Mouse (Mus musculus): ENCODE measurements around the gene Gm21887.
"Not testable (repeated sequence)": the region's sequence is repeated elsewhere in the genome, so short reads cannot be mapped to it uniquely, and the experiment has no call there.

Gm21887 gene

DNA sequence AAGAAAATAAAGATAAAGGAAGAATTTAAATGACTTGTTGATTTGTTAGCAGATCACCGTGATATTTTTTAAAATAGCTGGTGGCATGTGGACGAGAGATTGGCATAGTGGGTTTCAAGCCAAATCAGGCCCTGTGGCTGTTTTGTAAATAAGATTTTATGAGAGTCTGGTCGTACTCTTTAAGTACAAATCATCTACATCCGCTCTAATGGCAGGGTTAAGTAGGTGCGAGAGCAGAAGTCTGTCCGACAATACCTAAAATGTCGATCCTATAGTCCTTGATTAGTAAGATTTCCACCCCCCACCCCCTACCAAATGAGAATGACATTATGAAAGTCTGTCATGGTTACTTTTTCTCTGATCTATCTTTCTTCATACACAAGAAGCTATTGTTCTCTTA is 25.1 kb upstream of the Gm21887 start:
- DNase-seq = peak; percentile 15

DNA sequence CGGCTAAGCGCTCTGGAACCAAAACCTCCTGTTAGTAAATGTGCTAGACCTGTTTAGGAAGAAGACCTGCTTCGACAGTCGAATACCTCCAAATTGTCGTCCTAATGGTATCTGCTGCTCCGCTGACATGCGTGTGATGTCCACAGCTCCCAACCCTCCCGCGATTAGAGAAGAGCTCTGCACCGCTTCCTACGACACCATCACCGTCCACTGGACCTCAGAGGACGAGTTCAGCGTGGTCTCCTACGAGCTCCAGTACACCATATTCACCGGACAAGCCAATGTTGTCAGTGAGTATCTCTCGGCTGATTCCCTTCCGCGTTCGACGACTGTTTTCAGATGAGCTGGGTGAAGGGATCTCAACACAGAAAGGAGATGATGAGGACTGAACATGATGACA is 24.6 kb upstream of the Gm21887 start:
- peak; percentile 39 for DNase-seq

- DNase-seq = peak; percentile 59
These were observed 23.7 kb upstream of the Gm21887 start for GRCm38 (mm10) chrX:169985796-169986195.

DNA sequence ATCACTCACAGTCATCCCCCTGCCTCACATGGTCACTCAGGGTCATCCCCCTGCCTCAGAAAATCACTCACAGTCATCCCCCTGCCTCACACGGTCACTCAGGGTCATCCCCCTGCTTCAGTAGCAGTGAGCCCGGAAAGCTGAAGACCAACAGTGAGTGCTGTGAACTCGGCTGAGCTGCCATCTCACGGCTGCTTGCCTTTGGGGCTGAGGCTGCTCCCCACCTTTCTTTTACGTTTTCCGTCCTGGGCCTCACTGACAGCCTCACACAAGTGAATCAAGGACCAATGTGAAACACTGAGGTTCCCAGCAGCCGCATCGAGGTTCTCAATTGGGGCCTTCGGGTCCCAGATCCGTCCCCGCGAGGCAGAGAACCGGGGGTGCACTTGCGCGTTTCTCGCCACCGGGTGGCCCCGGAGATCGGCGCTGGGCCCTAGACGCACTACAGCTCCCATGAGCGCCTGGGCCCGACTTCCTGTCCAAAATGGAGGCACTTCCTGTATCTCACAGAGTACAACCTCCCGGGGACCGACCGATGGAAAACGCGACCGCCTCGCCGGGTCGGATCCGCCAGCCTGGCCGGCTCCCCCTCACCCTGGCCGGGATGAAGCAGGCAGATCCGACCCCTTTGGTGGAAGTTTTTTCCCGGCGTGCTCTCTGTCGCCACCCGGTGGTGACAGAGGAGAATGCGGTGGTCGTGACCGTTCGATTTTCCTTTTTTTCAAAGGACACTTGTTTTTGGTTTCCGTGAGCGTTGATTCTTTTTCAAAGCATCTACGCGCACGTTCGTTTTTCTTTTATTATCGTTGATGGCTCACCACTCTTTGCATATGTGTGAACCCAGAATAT is 22.7 kb upstream of the Gm21887 start:
- peak; percentile 98 for DNase-seq

GRCm38 (mm10) chrX:169987368-169987837 is 22.1 kb upstream of the Gm21887 start:
- DNase-seq = peak; percentile 73

DNA sequence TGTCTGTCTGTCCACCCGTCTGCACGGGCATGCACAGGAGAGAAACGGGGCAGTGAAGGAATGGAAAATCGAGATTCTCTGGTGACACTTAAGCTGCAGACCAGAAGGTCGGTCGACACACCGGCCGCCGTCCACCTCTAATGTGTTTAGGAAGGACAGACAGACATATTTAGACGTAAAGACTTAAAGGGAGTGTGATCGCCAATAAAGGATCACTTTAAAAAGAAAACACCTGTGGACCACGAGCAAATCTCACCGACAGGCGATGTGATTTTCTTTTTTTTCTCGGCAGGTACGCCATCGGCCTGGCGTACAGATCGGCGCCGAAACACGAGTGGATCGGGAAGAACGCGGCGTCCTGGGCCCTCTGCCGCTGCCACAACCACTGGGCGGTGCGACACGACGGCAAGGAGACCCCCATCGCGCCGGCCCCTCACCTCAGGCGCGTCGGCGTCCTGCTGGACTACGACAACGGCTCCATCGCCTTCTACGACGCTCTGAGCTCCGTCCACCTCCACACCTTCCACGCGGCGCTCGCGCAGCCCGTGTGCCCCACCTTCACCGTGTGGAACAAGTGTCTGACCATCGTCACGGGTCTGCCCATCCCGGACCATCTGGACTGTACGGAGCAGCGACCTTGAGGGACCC is 20.8 kb upstream of the Gm21887 start:
- DNase-seq = peak; percentile 62

GRCm38 (mm10) chrX:169989219-169989595 is 20.3 kb upstream of the Gm21887 start:
- not testable (repeated sequence) for DNase-seq

DNA sequence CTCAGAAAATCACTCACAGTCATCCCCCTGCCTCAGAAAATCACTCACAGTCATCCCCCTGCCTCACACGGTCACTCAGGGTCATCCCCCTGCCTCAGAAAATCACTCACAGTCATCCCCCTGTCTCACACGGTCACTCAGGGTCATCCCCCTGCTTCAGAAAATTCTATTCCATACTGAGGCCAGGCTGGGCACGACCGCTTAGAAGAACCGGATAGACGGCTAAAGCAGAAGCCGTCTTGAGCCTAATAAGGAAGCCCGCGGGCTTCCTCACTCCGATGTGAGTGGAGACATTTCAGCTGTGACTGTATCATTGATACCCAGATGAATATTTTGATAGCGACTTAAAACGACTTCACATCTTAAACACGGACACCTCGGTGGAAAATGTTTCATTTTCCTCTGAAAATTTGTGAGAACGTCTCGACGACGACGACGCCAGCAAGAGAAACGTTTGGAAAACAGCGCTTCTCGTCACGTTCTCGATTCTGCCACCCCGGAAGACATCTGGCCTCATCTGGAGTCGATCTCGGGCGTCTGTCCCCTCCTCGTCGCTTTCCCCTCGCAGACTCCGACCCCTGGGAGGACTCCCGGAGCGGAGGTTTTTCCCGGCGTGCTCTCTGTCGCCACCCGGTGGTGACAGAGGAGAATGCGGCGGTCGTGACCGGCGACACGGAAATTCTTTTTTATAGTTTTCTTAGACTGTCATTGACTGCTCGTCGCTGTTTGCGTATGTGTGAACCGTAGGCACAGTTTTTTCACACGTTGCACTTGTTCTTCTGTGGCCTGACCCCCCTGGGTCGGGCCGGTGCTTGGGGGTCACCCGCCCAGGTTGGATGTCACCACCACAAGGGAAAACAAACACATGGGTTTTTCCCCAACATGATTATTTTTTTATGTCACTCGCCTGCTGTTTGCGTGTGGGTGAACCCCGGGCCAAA is 19.5 kb upstream of the Gm21887 start:
- DNase-seq = peak; percentile 95

DNA sequence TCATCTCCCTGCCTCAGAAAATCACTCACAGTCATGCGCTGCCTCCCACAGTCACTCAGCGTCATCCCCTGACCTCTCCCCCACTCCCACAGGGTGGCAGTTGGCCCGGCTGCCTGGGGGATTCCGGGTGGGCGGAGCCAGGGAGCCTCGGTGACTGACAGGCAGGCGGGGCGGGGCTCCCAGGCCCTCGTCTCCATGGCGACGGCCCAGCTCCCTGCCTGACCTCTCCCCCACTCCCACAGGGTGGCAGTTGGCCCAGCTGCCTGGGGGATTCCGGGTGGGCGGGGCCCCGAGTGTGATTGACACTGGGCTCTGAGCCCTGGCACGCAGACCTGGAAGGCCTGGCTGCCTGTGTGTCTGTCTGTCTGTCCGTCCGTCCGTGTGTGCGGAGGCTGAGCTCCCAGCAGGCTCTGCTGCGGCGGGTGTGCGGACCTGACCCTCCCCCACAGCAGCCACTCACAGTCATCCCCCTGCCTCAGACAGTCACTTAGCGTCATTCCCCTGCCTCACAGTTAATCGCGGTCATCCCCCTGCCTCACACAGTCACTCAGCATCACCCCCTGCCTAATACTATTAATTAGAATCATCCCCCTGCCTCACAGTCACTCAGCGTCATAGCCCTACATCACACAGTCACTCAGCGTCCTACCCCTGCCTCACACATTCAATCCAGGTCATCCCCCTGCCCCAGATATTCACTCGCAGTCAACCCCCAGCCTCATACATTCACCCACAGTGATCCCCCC is 18.2 kb upstream of the Gm21887 start:
- peak; percentile 100 for DNase-seq

DNA sequence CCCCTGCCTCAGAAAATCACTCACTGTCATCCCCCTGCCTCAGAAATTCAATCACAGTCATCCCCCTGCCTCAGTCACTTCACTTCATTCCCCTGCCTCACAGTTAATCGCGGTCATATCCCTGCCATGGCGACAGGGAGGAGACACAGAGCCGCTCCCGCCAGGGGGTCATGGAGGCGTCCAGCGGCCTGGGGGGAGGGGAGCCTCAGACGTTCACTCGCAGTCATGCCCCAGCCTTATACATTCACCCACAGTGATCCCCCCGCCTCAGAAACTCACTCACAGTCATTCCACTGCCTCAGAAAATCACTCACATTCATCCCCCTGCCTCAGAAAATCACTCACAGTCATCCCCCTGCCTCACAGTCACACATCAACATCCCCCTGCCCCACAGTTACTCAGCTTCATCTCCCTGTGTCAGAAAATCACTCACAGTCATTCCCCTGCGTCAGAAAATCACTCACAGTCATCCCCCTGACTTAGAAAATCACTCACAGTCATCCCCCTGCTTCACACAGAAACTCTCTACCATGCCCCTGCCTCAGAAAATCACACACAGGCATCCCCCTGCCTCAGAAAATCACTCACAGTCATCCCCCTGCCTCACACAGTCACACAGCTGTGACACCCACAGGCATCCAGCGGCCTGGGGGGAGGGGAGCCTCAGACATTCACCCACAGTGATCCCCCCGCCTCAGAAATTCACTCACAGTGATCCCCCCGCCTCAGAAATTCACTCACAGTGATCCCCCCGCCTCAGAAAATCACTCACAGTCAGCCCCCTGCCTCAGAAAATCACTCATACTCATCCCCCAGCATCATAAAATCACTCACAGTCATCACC is 17.2 kb upstream of the Gm21887 start:
- DNase-seq = peak; percentile 26

- peak; percentile 27 for DNase-seq
These were observed 16.4 kb upstream of the Gm21887 start for GRCm38 (mm10) chrX:169992951-169993547.

DNA sequence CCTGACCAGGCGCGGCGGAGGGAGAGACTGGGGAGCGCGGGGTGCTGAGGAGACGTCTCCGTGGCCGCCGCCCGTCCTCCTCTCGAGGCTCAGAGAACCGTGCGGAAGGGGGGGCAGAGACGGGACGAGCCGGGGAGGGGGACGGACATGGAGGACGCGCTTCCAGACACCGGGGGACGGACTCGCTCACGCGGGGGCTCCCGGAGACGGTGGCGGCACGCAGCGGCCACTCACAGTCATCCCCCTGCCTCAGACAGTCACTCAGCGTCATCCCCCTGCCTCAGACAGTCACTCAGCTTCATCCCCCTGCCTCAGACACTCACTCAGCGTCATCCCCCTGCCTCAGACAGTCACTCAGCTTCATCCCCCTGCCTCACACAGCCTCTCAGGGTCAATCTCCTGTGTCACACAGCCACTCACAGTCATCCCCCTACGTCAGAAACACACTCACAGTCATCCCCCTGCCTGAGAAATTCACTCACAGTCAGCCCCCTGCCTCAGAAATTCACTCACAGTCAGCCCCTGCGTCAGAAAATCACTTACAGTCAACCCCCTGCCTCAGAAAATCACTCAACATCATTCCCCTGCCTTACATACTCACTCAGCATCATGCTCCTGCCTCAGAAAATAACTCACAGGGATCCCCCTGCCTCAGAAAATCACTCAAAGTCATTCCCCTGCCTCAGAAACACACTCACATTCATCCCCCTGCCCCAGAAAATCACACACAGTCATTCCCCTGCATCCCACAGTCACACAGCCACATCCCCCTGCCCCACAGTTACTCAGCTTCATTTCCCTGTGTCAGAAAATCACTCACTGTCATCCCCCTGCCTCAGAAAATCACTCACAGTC is 15.2 kb upstream of the Gm21887 start:
- peak; percentile 64 for DNase-seq

DNA sequence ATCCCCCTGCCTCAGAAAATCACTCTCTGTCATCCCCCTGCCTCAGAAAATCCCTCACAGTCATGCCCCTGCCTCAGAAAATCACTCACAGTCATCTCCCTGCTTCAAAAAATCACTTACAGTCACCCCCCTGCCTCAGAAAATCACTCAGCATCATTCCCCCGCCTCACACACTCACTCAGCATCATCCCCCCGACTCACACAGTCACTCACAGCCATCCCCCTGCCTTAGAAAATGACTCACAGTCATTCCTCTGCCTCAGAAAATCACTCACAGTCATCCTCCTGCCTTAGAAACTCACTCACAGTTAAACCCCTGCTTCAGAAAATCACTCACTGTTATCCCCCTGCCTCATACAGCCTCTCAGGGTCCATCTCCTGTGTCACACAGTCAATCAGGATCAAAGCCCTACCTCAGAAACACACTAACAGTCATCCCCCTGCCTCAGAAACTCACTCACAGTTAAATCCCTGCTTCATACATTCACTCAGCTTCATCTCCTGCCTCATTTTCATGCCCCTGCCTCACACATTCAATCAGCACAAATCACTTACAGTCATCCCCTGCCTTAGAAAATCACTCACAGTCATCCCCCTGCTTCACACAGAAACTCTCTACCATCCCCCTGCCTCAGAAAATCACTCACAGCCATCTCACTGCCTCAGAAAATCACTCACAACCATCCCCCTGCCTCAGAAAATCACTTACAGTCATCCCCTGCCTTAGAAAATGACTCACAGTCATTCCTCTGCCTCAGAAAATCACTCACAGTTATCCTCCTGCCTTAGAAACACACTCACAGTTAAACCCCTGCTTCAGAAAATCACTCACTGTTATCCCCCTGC is 14.4 kb upstream of the Gm21887 start:
- peak; percentile 43 for DNase-seq

- DNase-seq = peak; percentile 49
These were observed 13.4 kb upstream of the Gm21887 start for GRCm38 (mm10) chrX:169995909-169996521.

- peak; percentile 83 for DNase-seq
These were observed 12.5 kb upstream of the Gm21887 start for GRCm38 (mm10) chrX:169996926-169997325.

- DNase-seq = not testable (repeated sequence)
These were observed 12.0 kb upstream of the Gm21887 start for GRCm38 (mm10) chrX:169997456-169997853.

DNA sequence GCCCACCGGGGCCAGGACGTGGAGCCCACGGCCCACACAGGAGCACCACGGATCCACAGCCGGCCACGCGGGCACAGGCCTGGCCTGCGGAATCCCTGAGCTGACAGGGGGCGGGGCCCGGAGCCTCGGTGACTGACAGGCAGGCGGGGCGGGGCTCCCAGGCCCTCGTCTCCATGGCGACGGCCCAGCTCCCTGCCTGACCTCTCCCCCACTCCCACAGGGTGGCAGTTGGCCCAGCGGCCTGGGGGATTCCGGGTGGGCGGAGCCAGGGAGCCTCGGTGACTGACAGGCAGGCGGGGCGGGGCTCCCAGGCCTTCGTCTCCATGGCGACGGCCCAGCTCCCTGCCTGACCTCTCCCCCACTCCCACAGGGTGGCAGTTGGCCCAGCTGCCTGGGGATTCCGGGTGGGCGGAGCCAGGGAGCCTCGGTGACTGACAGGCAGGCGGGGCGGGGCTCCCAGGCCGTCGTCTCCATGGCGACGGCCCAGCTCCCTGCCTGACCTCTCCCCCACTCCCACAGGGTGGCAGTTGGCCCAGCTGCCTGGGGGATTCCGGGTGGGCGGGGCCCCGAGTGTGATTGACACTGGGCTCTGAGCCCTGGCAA is 11.5 kb upstream of the Gm21887 start:
- DNase-seq = peak; percentile 100
